Mouse (Mus musculus): ENCODE data around the gene Urb2. TPM values are rescaled to one million over a fixed set of nuclear protein-coding genes. Genes with fewer than 3 reads are reported as not detected.

Urb2 gene
- polyA plus RNA-seq, 1 experiment from 2014 or later: 0.88 TPM

GRCm38 (mm10) chr8:123992587-123992986 lies 28.7 kb upstream of the Urb2 start:
- no peaks in the 10 kb centered on the region for H3K4me1 ChIP-seq (ENCODE audit: insufficient read depth, low read depth, low read length)
- DNase-seq (ENCODE audit: low spot score) (peak; percentile 44), ATAC-seq (peak; percentile 41; the same call in 1 of the 2 replicates)
- H3K9ac ChIP-seq (replicated peaks; ENCODE audit: low read depth): no peak overlapping the region
- no peaks in the 10 kb centered on the region for H3K27me3 ChIP-seq (replicated peaks; ENCODE audit: insufficient read depth, low read length)
- H3K4me2 ChIP-seq (replicated peaks; ENCODE audit: low read depth, low read length): no peak overlapping the region
- H3K4me3 ChIP-seq (ENCODE audit: low read depth, low read length): no peak overlapping the region
- peak; percentile 65 for TF ChIP-seq CTCF (IDR thresholded peaks at IDR 0.05)
- TF ChIP-seq EP300 (IDR thresholded peaks at IDR 0.05): no peak
- H3K27ac ChIP-seq (ENCODE audit: low read length): no peak overlapping the region
- no peaks in the 10 kb centered on the region for H3K9me3 ChIP-seq (ENCODE audit: low read length)
- WGBS: 73% methylated on average over 8 of the region's 8 CpGs
- no peaks in the 10 kb centered on the region for H3K36me3 ChIP-seq (ENCODE audit: insufficient read depth, low read length)

GRCm38 (mm10) chr8:123993597-123993996 lies 27.7 kb upstream of the Urb2 start:
- H3K9ac ChIP-seq (replicated peaks; ENCODE audit: low read depth): no peak overlapping the region
- TF ChIP-seq EP300 (IDR thresholded peaks at IDR 0.05): no peak
- TF ChIP-seq CTCF (IDR thresholded peaks at IDR 0.05): no peak
- H3K4me1 ChIP-seq (ENCODE audit: insufficient read depth, low read depth, low read length): no peaks in the 10 kb centered on the region
- H3K4me2 ChIP-seq (replicated peaks; ENCODE audit: low read depth, low read length): no peak overlapping the region
- H3K27me3 ChIP-seq (replicated peaks; ENCODE audit: insufficient read depth, low read length): no peaks in the 10 kb centered on the region
- no peaks in the 10 kb centered on the region for H3K9me3 ChIP-seq (ENCODE audit: low read length)
- WGBS: 76% methylated on average over 5 of the region's 5 CpGs
- no peak overlapping the region for H3K4me3 ChIP-seq (ENCODE audit: low read depth, low read length)
- peak; percentile 26 for DNase-seq (ENCODE audit: low spot score)
- H3K27ac ChIP-seq (ENCODE audit: low read length): 0 out of 2 replicates have a peak overlapping the region, but pooled peaks have one; percentile 54
- peak; percentile 35; the same call in 1 of the 2 replicates for ATAC-seq
- no peaks in the 10 kb centered on the region for H3K36me3 ChIP-seq (ENCODE audit: insufficient read depth, low read length)

GRCm38 (mm10) chr8:123993997-123994396 lies 27.3 kb upstream of the Urb2 start:
- Histone ChIP-seq H3K4me2 (replicated peaks; ENCODE audit: low read depth, low read length) (no peak overlapping the region), H3K36me3 (ENCODE audit: insufficient read depth, low read length) (0 out of 2 replicates have a peak, but pooled peaks cover 4% of the 10 kb centered on the region), H3K27me3 (replicated peaks; ENCODE audit: insufficient read depth, low read length) (no peaks in the 10 kb centered on the region), H3K9me3 (ENCODE audit: low read length) (no peaks in the 10 kb centered on the region), H3K9ac (replicated peaks; ENCODE audit: low read depth) (no peak overlapping the region), H3K4me3 (ENCODE audit: low read depth, low read length) (no peak overlapping the region), H3K4me1 (ENCODE audit: insufficient read depth, low read depth, low read length) (no peaks in the 10 kb centered on the region), H3K27ac (ENCODE audit: low read length) (no peak overlapping the region)
- WGBS: 59% methylated on average over 3 of the region's 3 CpGs
- ATAC-seq (peak; percentile 57), DNase-seq (ENCODE audit: low spot score) (peak; percentile 59)
- TF ChIP-seq CTCF (IDR thresholded peaks at IDR 0.05) (no peak), EP300 (IDR thresholded peaks at IDR 0.05) (no peak)

DNA sequence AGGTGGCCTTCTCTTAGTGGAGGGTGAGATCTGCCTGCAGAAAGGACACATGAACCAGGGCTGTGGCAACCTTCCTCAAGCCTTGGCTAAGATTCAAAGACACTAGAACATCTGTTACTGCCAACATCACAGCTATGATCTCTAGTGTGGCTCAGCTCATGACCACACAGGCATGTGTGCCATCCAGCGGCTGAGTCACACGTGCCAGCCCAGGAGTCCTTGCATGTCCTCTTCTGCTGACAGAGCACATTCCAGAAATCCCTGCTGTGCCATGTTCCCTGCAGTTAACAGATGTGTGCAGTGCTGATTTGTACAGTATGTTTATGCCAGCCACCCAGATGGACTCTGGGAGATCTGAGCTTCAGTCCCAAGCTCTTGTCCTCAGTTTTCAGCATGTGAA lies 21.7 kb upstream of the Urb2 start:
- Histone ChIP-seq H3K9ac (replicated peaks; ENCODE audit: low read depth) (no peak overlapping the region), H3K27me3 (replicated peaks; ENCODE audit: insufficient read depth, low read length) (no peaks in the 10 kb centered on the region), H3K4me3 (ENCODE audit: low read depth, low read length) (no peak overlapping the region), H3K27ac (ENCODE audit: low read length) (no peak overlapping the region), H3K4me2 (replicated peaks; ENCODE audit: low read depth, low read length) (no peak overlapping the region), H3K4me1 (ENCODE audit: insufficient read depth, low read depth, low read length) (no peaks in the 10 kb centered on the region), H3K36me3 (ENCODE audit: insufficient read depth, low read length) (peaks cover 25% of the 10 kb centered on the region; the same call in 1 of the 2 replicates), H3K9me3 (ENCODE audit: low read length) (no peaks in the 10 kb centered on the region)
- 72% methylated on average over 2 of the region's 2 CpGs for WGBS
- no peak for ATAC-seq
- no peak for DNase-seq (ENCODE audit: low spot score)
- TF ChIP-seq CTCF (IDR thresholded peaks at IDR 0.05) (no peak), EP300 (IDR thresholded peaks at IDR 0.05) (no peak)

DNA sequence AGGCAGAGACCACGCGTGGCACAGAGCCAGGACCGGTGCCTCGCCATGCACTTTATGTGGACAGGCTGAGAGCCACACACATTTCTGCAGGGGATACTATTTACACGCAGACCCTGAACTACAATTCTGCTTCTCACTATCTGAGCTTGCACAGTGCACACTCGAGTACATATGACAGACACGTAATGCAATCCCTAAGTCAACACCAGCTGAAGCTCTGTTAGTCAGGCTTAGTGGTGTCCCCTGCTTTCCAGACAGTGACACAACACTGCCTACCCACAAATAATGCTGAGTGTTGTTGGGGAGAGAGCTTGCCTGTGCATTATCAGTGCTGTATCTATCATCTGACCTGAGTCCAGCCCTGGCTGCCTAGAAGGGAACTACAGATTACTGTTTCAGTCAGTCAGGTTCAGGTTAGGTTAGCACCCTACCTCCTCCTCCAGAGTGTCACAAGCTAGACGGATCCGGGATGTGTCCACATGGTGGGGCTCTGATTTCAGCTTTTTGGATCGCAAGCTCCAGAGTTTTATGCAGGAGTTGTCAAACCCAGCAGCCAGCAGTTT lies 18.7 kb upstream of the Urb2 start:
- Histone ChIP-seq H3K4me1 (ENCODE audit: insufficient read depth, low read depth, low read length) (no peaks in the 10 kb centered on the region), H3K9me3 (ENCODE audit: low read length) (no peaks in the 10 kb centered on the region), H3K4me3 (ENCODE audit: low read depth, low read length) (no peak overlapping the region), H3K9ac (replicated peaks; ENCODE audit: low read depth) (no peak overlapping the region), H3K27ac (ENCODE audit: low read length) (no peak overlapping the region), H3K36me3 (ENCODE audit: insufficient read depth, low read length) (peaks cover 35% of the 10 kb centered on the region; the same call in 1 of the 2 replicates), H3K27me3 (replicated peaks; ENCODE audit: insufficient read depth, low read length) (no peaks in the 10 kb centered on the region), H3K4me2 (replicated peaks; ENCODE audit: low read depth, low read length) (no peak overlapping the region)
- TF ChIP-seq EP300 (IDR thresholded peaks at IDR 0.05) (no peak), CTCF (IDR thresholded peaks at IDR 0.05) (no peak)
- ATAC-seq (no peak), DNase-seq (ENCODE audit: low spot score) (no peak)
- WGBS: 81% methylated on average over 10 of the region's 10 CpGs

GRCm38 (mm10) chr8:124007829-124008228 lies 13.5 kb upstream of the Urb2 start:
- Histone ChIP-seq H3K27ac (ENCODE audit: low read length) (no peak overlapping the region), H3K4me2 (replicated peaks; ENCODE audit: low read depth, low read length) (no peak overlapping the region), H3K36me3 (ENCODE audit: insufficient read depth, low read length) (peaks cover 26% of the 10 kb centered on the region; the same call in 1 of the 2 replicates), H3K4me1 (ENCODE audit: insufficient read depth, low read depth, low read length) (no peaks in the 10 kb centered on the region), H3K27me3 (replicated peaks; ENCODE audit: insufficient read depth, low read length) (no peaks in the 10 kb centered on the region), H3K9ac (replicated peaks; ENCODE audit: low read depth) (no peak overlapping the region), H3K4me3 (ENCODE audit: low read depth, low read length) (no peak overlapping the region), H3K9me3 (ENCODE audit: low read length) (no peaks in the 10 kb centered on the region)
- WGBS: 73% methylated on average over 6 of the region's 6 CpGs
- TF ChIP-seq EP300 (IDR thresholded peaks at IDR 0.05) (no peak), CTCF (IDR thresholded peaks at IDR 0.05) (no peak)
- DNase-seq (ENCODE audit: low spot score) (no peak), ATAC-seq (no peak)

Measured in lung, postnatal 0 days (tissue).